Mouse (Mus musculus) common myeloid progenitor, adult 5-6 weeks (primary cell): ENCODE data around the gene Zdhhc20. TPM values are rescaled to one million over a fixed set of nuclear protein-coding genes. Genes with fewer than 3 reads are reported as not detected.
"Not testable (repeated sequence)": the region's sequence is repeated elsewhere in the genome, so short reads cannot be mapped to it uniquely, and the experiment has no call there.

Source experiments
- ATAC-seq: replicated peaks from 2 replicates; pipeline ENCODE4 v1.8.0; 2016; ENCODE audit warnings: low read depth, mild to moderate bottlenecking, moderate TSS enrichment, inconsistent platforms; ENCODE audit not compliant: poor library complexity, severe bottlenecking
- total RNA-seq: library from RNA; stranded (forward); fragments of 200-1000, 187-1606 nt; gene quantifications from 2 replicates; pipeline ENCODE4 v1.2.3, GENCODE M21; 2017

Gene Zdhhc20
- total RNA-seq, 1 experiment from 2014 or later: 32.3 TPM

DNA sequence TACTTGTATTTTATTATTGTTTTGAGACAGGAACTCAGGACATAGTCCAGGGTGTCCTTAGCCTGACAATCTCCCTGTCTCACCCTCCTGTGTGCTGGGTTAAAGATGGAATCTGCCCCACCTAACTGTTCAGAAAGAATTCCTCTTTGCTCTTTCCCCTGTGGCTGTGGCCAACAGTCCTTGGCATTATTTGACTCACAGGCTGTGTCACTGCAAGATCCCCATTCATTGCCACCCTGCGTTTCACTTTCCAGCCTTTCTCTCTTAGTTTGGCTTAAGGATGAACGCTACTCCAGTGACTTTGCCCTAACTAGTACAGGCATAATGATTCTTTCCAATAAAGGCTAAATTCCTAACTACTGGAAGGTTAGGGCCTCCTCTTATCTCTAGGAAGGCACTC, 4.3 kb upstream of the Zdhhc20 start:
- ATAC-seq: no peak

DNA sequence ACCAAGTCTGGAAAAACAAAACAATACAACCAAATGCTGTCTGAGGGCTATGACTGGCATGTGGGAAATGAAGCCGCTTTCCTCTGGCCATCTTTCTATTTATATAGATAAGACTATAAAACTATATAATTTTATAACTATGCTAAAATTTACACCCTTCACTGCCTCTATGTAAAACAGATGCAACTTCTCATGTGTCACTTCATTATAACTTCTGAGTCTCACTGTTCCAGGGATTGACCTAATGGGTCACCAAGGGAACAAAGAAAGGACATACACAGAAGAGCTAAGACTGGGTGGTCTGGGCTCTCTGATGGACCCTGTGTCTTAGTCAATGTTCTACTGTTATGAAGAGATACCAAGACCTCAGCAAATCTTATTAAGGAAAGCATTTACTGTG, 2.9 kb upstream of the Zdhhc20 start:
- no peak for ATAC-seq

GRCm38 (mm10) chr14:57889541-57890010, 500 bp downstream of the Zdhhc20 start:
- no peak for ATAC-seq

DNA sequence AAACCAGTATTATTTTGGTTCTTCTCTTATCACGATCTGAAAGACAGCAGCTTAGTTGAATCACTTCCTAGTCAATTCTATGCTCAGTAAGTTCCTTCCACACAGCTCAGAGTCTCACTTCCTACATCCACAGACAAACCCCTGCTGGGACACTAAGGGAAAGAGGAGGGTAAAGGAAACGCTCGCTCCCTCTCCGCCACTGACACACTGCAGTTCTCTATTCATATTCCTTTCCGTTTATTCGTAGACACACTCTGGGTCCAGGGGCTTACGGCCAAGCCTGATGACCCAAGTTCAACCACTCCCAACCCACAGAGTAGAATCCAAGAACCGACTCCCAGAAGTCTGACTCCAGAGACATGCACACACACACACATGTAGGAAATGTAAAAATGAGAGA, 2.9 kb downstream of the Zdhhc20 start:
- ATAC-seq: peak; percentile 46

DNA sequence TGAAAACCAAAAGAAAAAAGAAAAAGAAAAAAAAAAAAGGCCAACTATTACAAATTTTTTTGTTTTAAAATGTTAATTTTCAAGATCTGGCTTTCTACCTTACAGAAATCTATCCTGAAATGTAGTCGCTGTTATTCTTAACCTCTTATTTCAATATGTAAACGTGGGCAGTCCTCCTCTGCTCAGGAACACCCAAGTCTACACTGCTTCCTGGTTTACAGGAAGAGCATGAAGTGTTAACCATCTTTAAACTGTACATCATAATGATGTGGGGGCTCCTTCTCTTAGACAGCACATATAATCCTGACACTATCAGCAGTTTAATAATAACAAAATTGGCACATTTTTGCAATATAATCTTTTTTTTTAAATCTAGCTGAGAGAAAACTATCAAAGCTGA, 4.0 kb downstream of the Zdhhc20 start:
- ATAC-seq: no peak

GRCm38 (mm10) chr14:57883341-57883740, 6.7 kb downstream of the Zdhhc20 start:
- no peak for ATAC-seq

GRCm38 (mm10) chr14:57882720-57883119, 7.4 kb downstream of the Zdhhc20 start:
- no peak for ATAC-seq

DNA sequence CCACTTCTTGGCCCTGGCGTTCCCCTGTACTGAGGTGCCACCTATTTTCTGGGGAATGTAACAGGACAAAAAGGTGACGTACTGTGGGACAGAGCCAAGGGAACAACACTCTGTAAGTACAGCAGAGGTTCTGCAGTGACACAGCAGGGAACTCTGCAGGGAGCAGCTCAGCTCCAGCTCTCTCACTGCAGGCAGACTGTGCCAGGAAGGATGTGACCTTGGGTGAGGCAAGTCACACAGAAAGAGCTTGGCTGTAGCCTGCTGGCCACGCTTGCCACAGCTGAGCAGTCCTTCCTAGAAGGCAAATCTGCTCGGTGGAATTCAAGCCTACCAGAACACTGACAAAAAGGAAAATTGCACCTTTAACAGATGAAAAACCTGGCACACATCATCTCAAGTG, 8.3 kb downstream of the Zdhhc20 start:
- ATAC-seq: peak; percentile 51; the same call in 1 of the 2 replicates

DNA sequence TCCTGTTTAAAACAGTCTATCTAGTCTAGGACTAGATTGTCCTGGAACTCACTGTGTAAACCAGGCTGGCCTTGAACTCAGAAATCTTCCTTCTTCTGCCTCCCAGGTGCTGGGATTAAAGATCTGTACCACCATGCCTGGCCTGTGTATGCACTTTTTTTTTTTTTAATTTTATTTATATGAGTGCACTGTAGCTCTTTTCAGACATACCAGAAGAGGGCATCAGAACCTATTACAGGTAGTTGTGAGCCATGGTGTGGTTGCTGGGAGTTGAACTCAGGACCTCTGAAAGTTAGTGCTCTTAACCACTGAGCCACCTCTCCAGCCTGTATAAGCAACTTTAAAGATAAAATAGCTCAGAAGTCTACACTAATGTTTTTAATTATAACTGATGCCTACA, 9.0 kb downstream of the Zdhhc20 start:
- no peak for ATAC-seq

DNA sequence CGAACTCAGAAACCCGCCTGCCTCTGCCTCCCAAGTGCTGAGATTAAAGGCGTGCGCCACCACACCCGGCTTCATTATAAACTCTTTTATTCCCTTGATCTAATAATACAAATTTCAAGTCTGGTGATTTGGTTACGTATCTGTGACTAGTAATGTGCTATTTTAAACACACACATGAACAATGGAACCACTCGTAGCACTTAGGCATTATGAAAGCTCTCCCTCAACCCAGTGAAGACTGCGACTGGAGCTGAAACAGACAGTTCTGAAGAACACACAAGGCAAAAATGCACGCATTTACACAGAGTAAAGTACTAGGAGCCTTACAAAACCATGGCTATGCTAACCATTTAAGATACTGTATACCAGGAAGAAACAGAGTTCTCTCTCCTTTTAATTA, 12.2 kb downstream of the Zdhhc20 start:
- no peak for ATAC-seq

DNA sequence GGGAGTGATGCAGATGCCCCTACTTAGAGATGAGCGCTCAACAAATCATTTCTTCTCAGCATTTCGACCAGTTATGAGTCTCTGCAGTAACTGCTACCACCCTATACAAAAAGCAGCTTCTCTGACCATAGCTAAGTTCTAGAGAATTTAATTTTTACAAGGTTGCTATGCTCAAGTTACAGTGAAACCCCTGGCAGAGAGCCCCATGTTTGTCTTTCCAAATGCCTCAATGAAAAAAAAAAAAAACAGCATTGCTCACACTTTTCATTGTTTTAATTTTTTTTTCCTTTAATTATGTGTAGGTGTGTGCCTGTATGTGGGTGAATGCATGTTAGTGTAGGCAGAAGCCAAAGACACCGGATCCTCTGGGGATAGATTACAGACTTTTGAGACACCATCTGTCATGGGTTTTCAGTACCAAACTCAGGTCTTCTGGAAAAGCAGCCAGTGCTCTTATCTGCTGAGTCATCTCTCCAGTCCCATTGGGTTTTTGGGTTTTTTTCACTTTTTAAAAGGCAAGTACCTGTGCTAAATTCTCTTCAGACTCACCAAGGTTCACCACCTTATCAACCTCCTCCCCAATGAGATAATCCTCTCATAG, 23.3 kb downstream of the Zdhhc20 start:
- no peak for ATAC-seq

GRCm38 (mm10) chr14:57865256-57865655, 24.8 kb downstream of the Zdhhc20 start:
- no peak for ATAC-seq

DNA sequence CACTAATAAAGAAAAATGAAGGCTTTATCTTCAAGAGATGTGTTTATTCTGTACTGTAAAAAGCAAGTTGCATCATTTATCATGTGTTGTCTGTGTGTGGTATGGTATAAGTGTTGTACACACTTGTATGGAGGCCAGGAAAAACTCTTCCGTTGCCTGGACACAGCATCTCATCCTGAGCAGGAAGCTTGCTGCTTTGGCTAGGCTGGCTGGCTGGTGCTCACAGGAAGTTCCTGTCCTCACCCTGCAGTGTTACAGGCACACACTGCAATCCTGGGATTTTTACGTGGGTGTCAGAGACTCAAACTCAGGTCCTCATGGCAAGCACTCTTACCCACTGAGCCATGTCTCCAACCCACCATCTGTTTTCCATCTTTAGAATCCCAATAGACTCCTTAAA, 26.9 kb downstream of the Zdhhc20 start:
- no peak for ATAC-seq

- ATAC-seq: peak; percentile 62
These were observed 28.1 kb downstream of the Zdhhc20 start for GRCm38 (mm10) chr14:57861987-57862412.

DNA sequence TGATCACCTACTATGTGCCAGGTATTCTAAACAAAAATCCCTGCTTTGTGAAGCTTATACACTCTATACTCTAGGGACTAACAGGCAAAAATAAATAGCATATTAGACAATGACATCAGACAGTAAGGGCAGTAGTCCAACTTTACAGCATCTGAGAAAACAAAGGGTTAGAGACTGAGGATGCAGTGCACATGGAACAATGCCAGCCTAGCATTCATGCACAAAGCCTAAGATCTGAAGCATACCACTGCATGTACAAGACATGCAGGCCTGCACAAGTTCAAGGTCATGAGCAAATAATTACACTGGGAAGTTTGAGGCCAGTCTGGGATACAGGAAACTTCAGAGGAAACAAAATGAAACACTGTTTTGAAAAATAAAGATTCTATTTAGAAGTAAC, 30.6 kb downstream of the Zdhhc20 start:
- ATAC-seq: no peak

- ATAC-seq: 0 out of 2 replicates have a peak, but pooled peaks have one; percentile 42
These were observed 31.5 kb downstream of the Zdhhc20 start for GRCm38 (mm10) chr14:57858601-57859000.

DNA sequence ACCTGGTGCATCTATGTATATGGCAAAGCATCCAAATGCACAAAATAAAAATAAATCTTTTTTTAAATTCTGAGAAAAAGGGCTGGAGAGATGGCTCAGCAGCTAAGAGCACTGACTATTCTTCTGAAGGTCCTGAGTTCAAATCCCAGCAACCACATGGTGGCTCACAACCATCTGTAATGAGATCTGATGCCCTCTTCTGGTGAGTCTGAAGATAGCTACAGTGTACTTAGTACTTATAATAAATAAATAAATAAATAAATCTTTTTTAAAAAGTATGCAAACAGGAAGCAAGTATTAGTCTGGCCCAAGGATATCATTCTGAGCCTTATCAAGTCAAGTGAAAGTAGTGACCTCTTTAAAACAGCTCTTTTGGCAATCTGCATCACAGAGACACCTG, 34.0 kb downstream of the Zdhhc20 start:
- ATAC-seq: not testable (repeated sequence)

GRCm38 (mm10) chr14:57852961-57853360, 37.1 kb downstream of the Zdhhc20 start:
- ATAC-seq: no peak

- no peak for ATAC-seq
These were observed 39.7 kb downstream of the Zdhhc20 start for GRCm38 (mm10) chr14:57850330-57850729.

- no peak for ATAC-seq
These were observed 41.4 kb downstream of the Zdhhc20 start for GRCm38 (mm10) chr14:57848646-57849045.

GRCm38 (mm10) chr14:57848061-57848460, 42.0 kb downstream of the Zdhhc20 start:
- not testable (repeated sequence) for ATAC-seq

- ATAC-seq: no peak
These were observed 45.5 kb downstream of the Zdhhc20 start for GRCm38 (mm10) chr14:57844535-57844934.
